Mouse (Mus musculus) heart, adult 9 months (tissue): Measurements from ENCODE around the gene Eps15l1.

ENCODE experiments used
- DNase-seq, 2 experiments: peaks; one replicate each; pipeline ENCODE4 v3.0.0; 2022; ENCODE audit warnings: low spot score in 2 of 2

Gene Eps15l1

GRCm38 (mm10) chr8:72320803-72321583 is 100.3 kb downstream of the Eps15l1 start:
- peak in 1 of 2 experiments; percentile 33 for DNase-seq

- DNase-seq = peak; percentile 51 to 62
Measured at GRCm38 (mm10) chr8:72319921-72320802, 101.1 kb downstream of the Eps15l1 start.

- DNase-seq = no peak
Measured at GRCm38 (mm10) chr8:72319397-72319796, 101.9 kb downstream of the Eps15l1 start.

GRCm38 (mm10) chr8:72318801-72319322 is 102.4 kb downstream of the Eps15l1 start, which contains the start of gene Klf2:
Klf2 (plus strand) TSS chr8:72319033.
- DNase-seq = peak; percentile 99

- peak in 1 of 2 experiments; percentile 57 for DNase-seq
Measured at GRCm38 (mm10) chr8:72317741-72318301, 103.4 kb downstream of the Eps15l1 start.

GRCm38 (mm10) chr8:72316053-72316695 is 105.1 kb downstream of the Eps15l1 start:
- DNase-seq = no peak

- no peak for DNase-seq
Measured at GRCm38 (mm10) chr8:72312926-72313518, 108.2 kb downstream of the Eps15l1 start.

GRCm38 (mm10) chr8:72310849-72311506 is 110.3 kb downstream of the Eps15l1 start:
- DNase-seq = peak; percentile 90 to 92

- peak; percentile 57 to 72 for DNase-seq
Measured at GRCm38 (mm10) chr8:72308276-72308675, 113.0 kb downstream of the Eps15l1 start.

GRCm38 (mm10) chr8:72306913-72307312 is 114.3 kb downstream of the Eps15l1 start:
- no peak for DNase-seq

GRCm38 (mm10) chr8:72305210-72305905 is 115.9 kb downstream of the Eps15l1 start, which contains the start of gene Gm10282:
Gm10282 (minus strand) TSS chr8:72305260.
- no peak for DNase-seq

- peak; percentile 91 for DNase-seq
Measured at GRCm38 (mm10) chr8:72303633-72304032, 117.6 kb downstream of the Eps15l1 start.

- DNase-seq = peak; percentile 37 to 46
Measured at GRCm38 (mm10) chr8:72302986-72303612, 118.2 kb downstream of the Eps15l1 start.

GRCm38 (mm10) chr8:72301497-72301896 is 119.8 kb downstream of the Eps15l1 start:
- DNase-seq = no peak

- peak in 1 of 2 experiments; percentile 56 for DNase-seq
Measured at GRCm38 (mm10) chr8:72300654-72301400, 120.4 kb downstream of the Eps15l1 start.

- DNase-seq = no peak
Measured at GRCm38 (mm10) chr8:72298928-72299327, 122.3 kb downstream of the Eps15l1 start.

- no peak for DNase-seq
Measured at GRCm38 (mm10) chr8:72296561-72296960, 124.7 kb downstream of the Eps15l1 start.

GRCm38 (mm10) chr8:72295679-72296078 is 125.6 kb downstream of the Eps15l1 start:
- DNase-seq = peak; percentile 97 to 100
